Mouse (Mus musculus): ENCODE measurements around the gene Tmem14c. TPM values are rescaled to one million over a fixed set of nuclear protein-coding genes. Genes with fewer than 3 reads are reported as not detected.
"Not testable (repeated sequence)": the region's sequence is repeated elsewhere in the genome, so short reads cannot be mapped to it uniquely, and the experiment has no call there.

Tmem14c gene
- polyA plus RNA-seq, 1 experiment, result 67.3 TPM

- TF ChIP-seq POLR2A (IDR thresholded peaks at IDR 0.05; ENCODE audit: extremely low read depth, insufficient read depth, low read length) (no peak), CTCF (IDR thresholded peaks at IDR 0.05; ENCODE audit: extremely low read depth, insufficient read depth, low read length) (no peak)
- Histone ChIP-seq H3K4me3 (ENCODE audit: insufficient read depth, low read length) (no peak overlapping the region), H3K4me1 (ENCODE audit: control insufficient read depth, insufficient read depth, low read length) (peaks cover 1% of the 10 kb centered on the region; the same call in 1 of the 2 replicates), H3K27ac (ENCODE audit: insufficient read depth, low read length) (no peak overlapping the region)
Observed at GRCm38 (mm10) chr13:40982759-40983158, 33.3 kb upstream of the Tmem14c start.

- no peak for TF ChIP-seq POLR2A (IDR thresholded peaks at IDR 0.05; ENCODE audit: extremely low read depth, insufficient read depth, low read length)
- no peak for TF ChIP-seq CTCF (IDR thresholded peaks at IDR 0.05; ENCODE audit: extremely low read depth, insufficient read depth, low read length)
- Histone ChIP-seq H3K27ac (ENCODE audit: insufficient read depth, low read length) (no peak overlapping the region), H3K4me1 (ENCODE audit: control insufficient read depth, insufficient read depth, low read length) (no peaks in the 10 kb centered on the region), H3K4me3 (ENCODE audit: insufficient read depth, low read length) (no peak overlapping the region)
Observed at GRCm38 (mm10) chr13:40986081-40986480, 30.0 kb upstream of the Tmem14c start.

GRCm38 (mm10) chr13:40987608-40988303, 28.3 kb upstream of the Tmem14c start:
- not testable (repeated sequence) for H3K27ac ChIP-seq (ENCODE audit: insufficient read depth, low read length); H3K4me1 ChIP-seq (ENCODE audit: control insufficient read depth, insufficient read depth, low read length); H3K4me3 ChIP-seq (ENCODE audit: insufficient read depth, low read length)

- no peak for TF ChIP-seq POLR2A (IDR thresholded peaks at IDR 0.05; ENCODE audit: extremely low read depth, insufficient read depth, low read length)
- TF ChIP-seq CTCF (IDR thresholded peaks at IDR 0.05; ENCODE audit: extremely low read depth, insufficient read depth, low read length), result no peak
- Histone ChIP-seq H3K4me1 (ENCODE audit: control insufficient read depth, insufficient read depth, low read length) (no peaks in the 10 kb centered on the region), H3K4me3 (ENCODE audit: insufficient read depth, low read length) (no peak overlapping the region), H3K27ac (ENCODE audit: insufficient read depth, low read length) (no peak overlapping the region)
Observed at GRCm38 (mm10) chr13:40988418-40988817, 27.7 kb upstream of the Tmem14c start.

GRCm38 (mm10) chr13:40994487-40995263, 21.4 kb upstream of the Tmem14c start:
- Histone ChIP-seq H3K4me1 (ENCODE audit: control insufficient read depth, insufficient read depth, low read length) (no peaks in the 10 kb centered on the region), H3K4me3 (ENCODE audit: insufficient read depth, low read length) (no peak overlapping the region), H3K27ac (ENCODE audit: insufficient read depth, low read length) (no peak overlapping the region)
- no peak for TF ChIP-seq POLR2A (IDR thresholded peaks at IDR 0.05; ENCODE audit: extremely low read depth, insufficient read depth, low read length)

GRCm38 (mm10) chr13:40998537-40998936, 17.6 kb upstream of the Tmem14c start:
- not testable (repeated sequence) for H3K4me3 ChIP-seq (ENCODE audit: insufficient read depth, low read length); H3K27ac ChIP-seq (ENCODE audit: insufficient read depth, low read length); H3K4me1 ChIP-seq (ENCODE audit: control insufficient read depth, insufficient read depth, low read length)

- Histone ChIP-seq H3K27ac (ENCODE audit: insufficient read depth, low read length) (peak overlapping the region; percentile 90), H3K4me3 (ENCODE audit: insufficient read depth, low read length) (peak overlapping the region; percentile 53), H3K4me1 (ENCODE audit: control insufficient read depth, insufficient read depth, low read length) (peaks cover 2% of the 10 kb centered on the region)
- TF ChIP-seq POLR2A (IDR thresholded peaks at IDR 0.05; ENCODE audit: extremely low read depth, insufficient read depth, low read length), result no peak
- TF ChIP-seq CTCF (IDR thresholded peaks at IDR 0.05; ENCODE audit: extremely low read depth, insufficient read depth, low read length), result peak; percentile 32; the same call in 1 of the 2 replicates
Observed at GRCm38 (mm10) chr13:41000140-41000925, 15.8 kb upstream of the Tmem14c start.

- peaks cover 2% of the 10 kb centered on the region for H3K4me1 ChIP-seq (ENCODE audit: control insufficient read depth, insufficient read depth, low read length)
- peak within 1 kb of the TSS; percentile 53 for H3K4me3 ChIP-seq (ENCODE audit: insufficient read depth, low read length)
- H3K27ac ChIP-seq (ENCODE audit: insufficient read depth, low read length), result peak within 1 kb of the TSS; percentile 90
- TF ChIP-seq CTCF (IDR thresholded peaks at IDR 0.05; ENCODE audit: extremely low read depth, insufficient read depth, low read length), result no peak
- peak; percentile 56; the same call in 1 of the 2 replicates for TF ChIP-seq POLR2A (IDR thresholded peaks at IDR 0.05; ENCODE audit: extremely low read depth, insufficient read depth, low read length)
Observed at GRCm38 (mm10) chr13:41000926-41001639, 15.0 kb upstream of the Tmem14c start, which contains the start of gene Pak1ip1. TSS of gene Pak1ip1 (plus strand) at chr13:41001023.

- peaks cover 2% of the 10 kb centered on the region for H3K4me1 ChIP-seq (ENCODE audit: control insufficient read depth, insufficient read depth, low read length)
- H3K4me3 ChIP-seq (ENCODE audit: insufficient read depth, low read length), result peak overlapping the region; percentile 53; the same call in 1 of the 2 replicates
- H3K27ac ChIP-seq (ENCODE audit: insufficient read depth, low read length), result no peak overlapping the region
- no peak for TF ChIP-seq POLR2A (IDR thresholded peaks at IDR 0.05; ENCODE audit: extremely low read depth, insufficient read depth, low read length)
- no peak for TF ChIP-seq CTCF (IDR thresholded peaks at IDR 0.05; ENCODE audit: extremely low read depth, insufficient read depth, low read length)
Observed at GRCm38 (mm10) chr13:41002001-41002400, 14.1 kb upstream of the Tmem14c start.

Data from cortical plate, adult 2 months (tissue).